Mouse (Mus musculus) c-Kit-positive CD71-positive TER-119-positive erythroid progenitor cells, embryonic 14.5 days (primary cell): Measurements from ENCODE around the gene Agpat2.

Source experiments
- DNase-seq: peaks from one replicate; pipeline ENCODE4 v3.0.0-alpha.2; 2013; ENCODE audit warnings: low spot score

Gene Agpat2

GRCm38 (mm10) chr2:26574862-26575261, 29.4 kb downstream of the Agpat2 start:
- DNase-seq, result no peak

DNA sequence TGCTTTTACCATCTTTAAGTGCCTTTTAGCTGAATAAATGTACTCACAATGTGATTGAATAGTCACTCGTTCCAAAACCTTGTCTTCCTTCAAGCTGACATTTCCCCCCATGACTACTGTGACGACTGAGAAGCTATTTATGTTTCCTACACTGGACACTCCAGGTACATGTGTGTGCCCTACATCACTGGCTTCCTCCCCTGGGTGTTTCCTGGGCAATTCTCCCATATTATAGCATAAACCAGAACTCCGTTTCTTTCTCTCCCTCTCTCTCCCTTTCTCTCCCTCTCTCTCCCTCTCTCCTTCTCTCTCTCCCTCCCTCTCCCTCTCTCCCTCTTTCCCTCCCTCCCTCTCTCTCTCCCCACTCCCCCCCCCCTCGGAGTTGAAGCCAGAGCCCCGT, 30.4 kb downstream of the Agpat2 start:
- no peak for DNase-seq

GRCm38 (mm10) chr2:26573396-26573795, 30.8 kb downstream of the Agpat2 start:
- no peak for DNase-seq

GRCm38 (mm10) chr2:26571826-26572225, 32.4 kb downstream of the Agpat2 start:
- no peak for DNase-seq

GRCm38 (mm10) chr2:26571400-26571799, 32.8 kb downstream of the Agpat2 start:
- DNase-seq, result no peak

- no peak for DNase-seq
Observed at GRCm38 (mm10) chr2:26570034-26570433, 34.2 kb downstream of the Agpat2 start.

- no peak for DNase-seq
Observed at GRCm38 (mm10) chr2:26566221-26566620, 38.0 kb downstream of the Agpat2 start.

DNA sequence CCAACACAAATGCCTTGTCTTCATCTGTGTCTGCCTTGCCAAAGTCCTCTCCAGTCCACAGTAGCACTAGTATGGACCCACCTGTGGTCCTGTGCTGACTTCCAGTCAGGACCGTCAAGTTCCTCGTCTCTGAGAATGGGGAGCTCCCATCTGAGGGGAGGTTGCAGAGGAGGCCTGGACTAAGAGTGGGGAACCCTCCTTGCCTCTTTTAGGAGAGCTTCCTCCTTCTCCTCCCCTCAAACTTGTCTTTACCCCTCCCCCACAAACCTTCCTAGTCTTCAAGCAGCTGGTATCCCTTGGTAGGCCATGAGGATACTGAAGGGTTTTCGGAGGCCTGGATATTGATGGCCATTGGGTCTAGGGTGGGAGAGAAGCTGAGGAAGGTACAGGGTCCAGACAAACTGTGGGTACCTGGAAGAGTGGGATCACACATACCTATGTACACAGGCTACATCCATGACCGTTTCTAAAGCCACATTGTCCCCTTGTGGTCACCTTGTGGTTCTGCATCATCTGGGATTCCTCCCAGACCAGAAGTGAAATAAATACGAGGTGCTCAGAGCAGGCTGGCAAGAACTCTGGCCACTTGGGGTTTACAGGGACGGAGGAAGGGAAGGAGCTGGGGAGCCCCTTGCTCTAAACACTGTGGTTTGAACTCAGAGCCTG, 42.7 kb downstream of the Agpat2 start:
- DNase-seq, result no peak

- DNase-seq, result no peak
Observed at GRCm38 (mm10) chr2:26560506-26560905, 43.7 kb downstream of the Agpat2 start.

DNA sequence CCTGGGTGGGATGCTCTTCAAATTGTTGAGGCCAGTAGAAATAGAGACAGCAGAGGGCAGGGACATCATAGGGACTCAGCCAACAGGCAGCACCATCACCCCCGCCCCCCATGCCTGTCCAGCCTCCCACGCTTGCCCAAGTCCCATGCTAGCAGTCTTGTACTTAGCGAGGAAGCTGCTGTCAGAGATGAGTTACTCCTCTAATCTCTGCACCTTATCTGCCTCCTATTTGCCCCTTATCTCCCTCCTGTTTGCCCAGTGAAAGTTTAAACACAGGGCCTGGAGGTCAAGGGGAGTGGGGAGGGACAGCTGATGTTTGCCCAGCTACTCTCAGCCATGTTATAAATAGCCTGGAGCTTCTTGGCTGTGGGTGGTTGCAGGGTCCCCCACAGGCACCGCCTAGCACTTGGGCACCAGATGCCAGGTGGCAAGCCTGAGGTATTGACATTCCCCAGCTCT, 47.7 kb downstream of the Agpat2 start:
- DNase-seq, result no peak

GRCm38 (mm10) chr2:26555076-26555475, 49.1 kb downstream of the Agpat2 start:
- DNase-seq, result no peak

DNA sequence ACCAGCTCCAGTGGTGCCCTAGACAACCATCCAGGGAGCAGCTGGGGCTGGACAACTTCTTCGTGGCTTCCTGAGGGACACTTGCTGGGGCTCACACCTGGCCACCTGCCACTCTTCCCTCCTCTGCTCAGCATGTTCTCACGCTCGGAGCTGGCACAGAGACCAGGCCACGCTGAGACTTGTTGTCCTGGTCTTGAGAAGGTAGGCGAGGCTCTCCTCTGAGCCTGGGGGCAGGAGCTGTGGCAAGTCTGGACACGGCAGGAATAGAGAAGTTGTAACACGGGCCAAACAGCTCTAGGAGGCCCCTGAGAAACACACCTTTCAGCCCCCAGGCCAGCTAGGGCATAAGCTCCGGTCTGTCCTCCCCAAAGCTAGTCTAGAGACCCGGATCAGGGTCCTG, 50.3 kb downstream of the Agpat2 start:
- DNase-seq, result no peak

- DNase-seq, result no peak
Observed at GRCm38 (mm10) chr2:26552066-26552465, 52.2 kb downstream of the Agpat2 start.

- DNase-seq, result no peak
Observed at GRCm38 (mm10) chr2:26551446-26551845, 52.8 kb downstream of the Agpat2 start.

DNA sequence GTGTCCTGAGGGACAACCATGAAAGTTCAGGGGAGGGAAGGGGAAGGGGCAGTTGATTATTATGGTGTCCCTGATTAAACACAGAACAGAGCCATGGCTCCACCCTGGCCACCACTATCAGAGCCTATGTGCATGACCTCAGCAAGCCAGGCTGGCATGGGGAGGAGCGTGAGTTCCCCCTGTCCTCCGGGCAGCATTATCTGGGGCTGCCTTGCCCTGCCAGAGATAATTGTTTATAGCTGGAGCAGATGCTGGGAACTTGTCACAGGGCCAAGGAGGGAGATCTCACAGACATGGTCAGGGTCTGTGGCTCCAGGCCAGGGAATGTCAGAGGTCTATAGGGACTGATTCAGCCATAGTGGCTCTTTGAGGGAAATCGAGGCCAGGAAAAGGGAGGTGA, 53.4 kb downstream of the Agpat2 start:
- DNase-seq, result no peak

GRCm38 (mm10) chr2:26550205-26550604, 54.0 kb downstream of the Agpat2 start:
- DNase-seq, result no peak

GRCm38 (mm10) chr2:26549801-26550200, 54.4 kb downstream of the Agpat2 start:
- no peak for DNase-seq

- DNase-seq, result no peak
Observed at GRCm38 (mm10) chr2:26547481-26547880, 56.7 kb downstream of the Agpat2 start.

DNA sequence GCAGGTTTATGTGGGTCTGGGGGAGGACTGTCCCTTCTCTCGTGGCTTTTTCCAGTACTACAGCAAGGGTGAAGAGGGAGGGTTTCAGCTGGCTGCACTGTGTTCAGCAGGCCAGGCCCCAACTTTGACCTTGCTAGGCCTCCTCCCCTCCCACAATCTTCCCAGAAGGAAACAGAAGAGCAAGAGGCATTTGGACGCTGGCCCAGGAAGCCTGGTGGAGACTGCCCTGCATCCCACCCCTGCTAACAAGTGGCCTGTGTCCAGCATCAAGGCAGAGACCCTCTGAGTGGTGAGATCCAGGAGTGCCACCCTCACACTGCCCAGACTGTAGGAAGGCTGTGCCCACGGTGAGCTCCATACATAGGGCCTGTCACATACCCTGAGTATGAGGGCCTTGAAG, 60.0 kb downstream of the Agpat2 start:
- no peak for DNase-seq

DNA sequence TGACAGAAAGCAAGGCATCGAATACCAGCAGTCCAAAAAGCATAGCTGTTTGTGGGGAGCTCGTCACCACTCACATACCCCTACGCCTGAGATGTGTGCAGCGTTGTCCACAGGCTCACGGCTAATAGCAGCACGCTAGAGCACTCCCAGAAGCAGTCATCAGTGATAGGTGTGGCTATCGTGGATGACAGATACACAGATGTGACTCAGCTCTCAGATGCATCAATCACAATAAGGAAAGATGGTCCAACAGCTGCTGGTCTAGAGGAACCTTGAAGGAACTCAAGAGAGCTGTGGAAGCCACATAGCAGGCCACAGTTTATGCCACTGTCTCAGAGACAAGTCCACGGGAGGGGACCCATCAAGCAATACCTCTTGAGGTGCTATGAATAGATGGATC, 60.4 kb downstream of the Agpat2 start:
- DNase-seq, result no peak

- DNase-seq, result no peak
Observed at GRCm38 (mm10) chr2:26543155-26543554, 61.1 kb downstream of the Agpat2 start.
